Mouse (Mus musculus) embryo, embryonic 11 days (tissue): ENCODE measurements around the gene Gon7.

ENCODE experiments used
- DNase-seq: peaks from one replicate; pipeline ENCODE4 v3.0.0-alpha.2; 2015

Gene Gon7

GRCm38 (mm10) chr12:102705216-102705871 lies 52.3 kb downstream of the Gon7 start:
- peak; percentile 90 for DNase-seq

- peak; percentile 83 for DNase-seq
Measured at GRCm38 (mm10) chr12:102704457-102705198, 53.0 kb downstream of the Gon7 start, which contains the start of gene Itpk1. TSS of gene Itpk1 (minus strand) at chr12:102704930.

- no peak for DNase-seq
Measured at GRCm38 (mm10) chr12:102703921-102704408, 53.6 kb downstream of the Gon7 start.

- DNase-seq, result no peak
Measured at GRCm38 (mm10) chr12:102703441-102703840, 54.2 kb downstream of the Gon7 start.
